Mouse (Mus musculus) ovary, adult 10 weeks (tissue): ENCODE measurements around the gene Gm8206. TPM values are rescaled to one million over a fixed set of nuclear protein-coding genes. Genes with fewer than 3 reads are reported as not detected.

Experiments used
- polyA plus RNA-seq: library from polyadenylated mRNA; stranded (reverse); fragments of 350-450 nt; fragmentation: Illumina TruSeq; extraction: RNeasy Lipid Tissue Mini Kit (QIAGEN cat#74804); gene quantifications from one replicate; pipeline ENCODE4 v1.2.3, GENCODE M21; 2014

Gene Gm8206
- not detected for polyA plus RNA-seq

GRCm38 (mm10) chr14:6093842-6094241 is at the start of gene Gm8206:
Gm8206 (minus strand) TSS chr14:6093942.

GRCm38 (mm10) chr14:6125707-6126106 is 32.0 kb upstream of the Gm8206 start, which contains the start of gene Gm3476:
Gm3476 (minus strand) TSS chr14:6125807.

DNA sequence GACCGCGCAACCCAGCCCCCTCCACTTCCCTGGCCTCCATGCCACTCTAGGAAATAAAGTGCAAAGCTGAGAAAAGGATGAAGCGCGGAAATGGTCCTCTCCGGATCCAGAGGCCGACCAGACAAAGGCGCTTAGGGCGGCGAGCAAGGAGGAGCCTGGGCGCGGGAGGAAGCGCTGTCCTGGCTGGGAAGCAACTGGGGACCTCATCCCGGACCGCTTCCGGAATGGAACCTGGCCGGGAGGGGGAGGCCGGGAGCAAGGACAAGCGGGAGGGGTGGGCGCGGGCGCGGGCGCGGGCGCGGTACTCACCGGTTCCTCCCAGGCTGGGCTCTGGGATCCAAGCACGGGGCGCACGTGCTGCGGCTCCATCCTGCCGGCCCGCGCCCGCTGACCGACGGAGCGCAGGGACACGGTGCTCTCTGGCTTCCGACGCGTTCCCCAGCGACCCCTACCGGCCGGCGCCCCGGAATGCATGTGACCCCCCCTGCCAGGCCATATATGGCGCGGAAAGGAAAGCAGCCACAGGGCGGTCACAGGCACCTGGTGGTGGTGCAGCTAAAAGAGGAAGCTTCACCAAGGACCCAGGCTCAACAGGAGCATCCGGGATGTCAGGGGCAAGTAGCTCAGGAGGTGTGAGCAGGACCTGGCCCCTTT is 14.7 kb upstream of the Gm8206 start, which contains the start of gene Gm3468:
Gene Gm3468, minus strand, starts transcription at position 394 of the 654 bp plus-strand sequence.

GRCm38 (mm10) chr14:6058167-6058566 is 35.6 kb downstream of the Gm8206 start, which contains the start of gene Gm6337:
Gm6337 (minus strand) TSS chr14:6058267.

DNA sequence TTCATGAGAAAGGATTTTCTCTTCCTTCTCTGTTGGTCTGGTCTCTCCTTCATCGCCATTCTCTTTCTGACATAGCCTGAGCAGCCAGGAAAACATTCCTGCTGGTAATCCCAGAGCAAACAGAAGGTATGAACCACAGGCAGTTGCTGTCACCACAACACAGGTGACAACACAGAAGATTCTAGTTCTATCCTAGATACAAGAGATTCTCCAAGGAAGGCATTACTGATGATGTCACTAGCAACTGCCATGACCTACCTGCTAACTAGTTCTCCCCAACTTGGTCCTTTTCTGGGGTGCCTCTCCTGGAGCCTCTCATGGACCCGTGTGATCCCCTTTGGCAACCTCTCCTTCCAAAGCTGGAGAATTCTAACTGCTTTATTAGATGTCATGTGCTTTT is 114.7 kb downstream of the Gm8206 start, which contains the start of gene Gm3453:
Gene Gm3453, minus strand, starts transcription at position 101 of the 400 bp plus-strand sequence.

Other genes starting within 250 kb of the Gm8206 start
- gene Gm8237, start 213.6 kb downstream of the Gm8206 start, polyA plus RNA-seq: not detected
- gene Gm3248, start 132.2 kb downstream of the Gm8206 start, polyA plus RNA-seq: 0.29 TPM
- not detected for gene Gm3453, start 114.8 kb downstream of the Gm8206 start, polyA plus RNA-seq
- not detected for gene Gm6337, start 35.7 kb downstream of the Gm8206 start, polyA plus RNA-seq
- 0.83 TPM for gene Gm3468, start 14.7 kb upstream of the Gm8206 start, polyA plus RNA-seq
- not detected for gene Gm3476, start 31.9 kb upstream of the Gm8206 start, polyA plus RNA-seq
- not detected for gene Gm21560, start 125.3 kb upstream of the Gm8206 start, polyA plus RNA-seq
- not detected for gene Gm3411, start 193.3 kb upstream of the Gm8206 start, polyA plus RNA-seq
- gene Gm21103, start 210.9 kb upstream of the Gm8206 start, polyA plus RNA-seq: not detected
- not detected for gene Gm3618, start 249.7 kb upstream of the Gm8206 start, polyA plus RNA-seq